Mouse (Mus musculus) bone marrow, adult 2 months (tissue): ENCODE data around the gene Notum.

Experiments used
- CTCF ChIP-seq: fragments of 200-500 bp; IDR thresholded peaks from 2 replicates; pipeline ENCODE4 v1.5.1; 2011; ENCODE audit warnings: low read length, control low read depth; ENCODE audit not compliant: control insufficient read depth, insufficient read depth
- POLR2A ChIP-seq: fragments of 200-500 bp; IDR thresholded peaks from 2 replicates; pipeline ENCODE4 v1.6.1; 2011; ENCODE audit warnings: low read depth, mild to moderate bottlenecking, control low read depth, low read length, borderline replicate concordance; ENCODE audit not compliant: control insufficient read depth

- TF ChIP-seq POLR2A (no peak), CTCF (no peak)
Observed at GRCm38 (mm10) chr11:120665406-120665805, 4.4 kb upstream of the Notum start.
